Mouse (Mus musculus): Measurements from ENCODE around the gene Gm4969. TPM values are rescaled to one million over a fixed set of nuclear protein-coding genes. Genes with fewer than 3 reads are reported as not detected.

The Gm4969 gene
- polyA plus RNA-seq, 1 experiment from 2014 or later: 2.0 TPM

GRCm38 (mm10) chr7:19109565-19109964 is 8.6 kb downstream of the Gm4969 start:
- no peak for ATAC-seq (replicated peaks; ENCODE audit: low FRiP score, low read depth)
- Histone ChIP-seq H3K4me3 (replicated peaks; ENCODE audit: low read depth, low read length) (no peak overlapping the region), H3K4me1 (replicated peaks; ENCODE audit: insufficient read depth, low read length) (no peaks in the 10 kb centered on the region), H3K27me3 (ENCODE audit: insufficient read depth, low read length) (no peaks in the 10 kb centered on the region), H3K27ac (no peak overlapping the region), H3K36me3 (ENCODE audit: insufficient read depth, low read length) (no peaks in the 10 kb centered on the region), H3K9me3 (replicated peaks; ENCODE audit: low read length) (no peaks in the 10 kb centered on the region), H3K9ac (ENCODE audit: low read depth, low read length) (no peak overlapping the region), H3K4me2 (ENCODE audit: low read length) (no peak overlapping the region)
- no peak for DNase-seq (ENCODE audit: low spot score)
- no peak for TF ChIP-seq CTCF (IDR thresholded peaks at IDR 0.05; ENCODE audit: low read depth)
- WGBS: 74% methylated on average over 1 of the region's 1 CpGs

GRCm38 (mm10) chr7:19107436-19107835 is 10.7 kb downstream of the Gm4969 start:
- TF ChIP-seq CTCF (IDR thresholded peaks at IDR 0.05; ENCODE audit: low read depth): no peak

GRCm38 (mm10) chr7:19104486-19104885 is 13.7 kb downstream of the Gm4969 start:
- DNase-seq (ENCODE audit: low spot score): no peak
- ATAC-seq (replicated peaks; ENCODE audit: low FRiP score, low read depth): no peak
- no peaks in the 10 kb centered on the region for H3K4me1 ChIP-seq (replicated peaks; ENCODE audit: insufficient read depth, low read length)

More at GRCm38 (mm10) chr7:19107436-19107835, 10.7 kb downstream of the Gm4969 start:
- H3K27me3 ChIP-seq (ENCODE audit: insufficient read depth, low read length): no peaks in the 10 kb centered on the region
- H3K27ac ChIP-seq: no peak overlapping the region
- DNase-seq (ENCODE audit: low spot score) (no peak), ATAC-seq (replicated peaks; ENCODE audit: low FRiP score, low read depth) (no peak)
- no peaks in the 10 kb centered on the region for H3K9me3 ChIP-seq (replicated peaks; ENCODE audit: low read length)
- 54% methylated on average over 3 of the region's 3 CpGs for WGBS
- H3K4me3 ChIP-seq (replicated peaks; ENCODE audit: low read depth, low read length): no peak overlapping the region
- no peaks in the 10 kb centered on the region for H3K4me1 ChIP-seq (replicated peaks; ENCODE audit: insufficient read depth, low read length)
- H3K36me3 ChIP-seq (ENCODE audit: insufficient read depth, low read length): no peaks in the 10 kb centered on the region
- no peak overlapping the region for H3K4me2 ChIP-seq (ENCODE audit: low read length)
- no peak overlapping the region for H3K9ac ChIP-seq (ENCODE audit: low read depth, low read length)

GRCm38 (mm10) chr7:19103741-19104140 is 14.4 kb downstream of the Gm4969 start:
- TF ChIP-seq CTCF (IDR thresholded peaks at IDR 0.05; ENCODE audit: low read depth): no peak
- no peak for DNase-seq (ENCODE audit: low spot score)
- ATAC-seq (replicated peaks; ENCODE audit: low FRiP score, low read depth): no peak
- no peaks in the 10 kb centered on the region for H3K9me3 ChIP-seq (replicated peaks; ENCODE audit: low read length)
- H3K27me3 ChIP-seq (ENCODE audit: insufficient read depth, low read length): no peaks in the 10 kb centered on the region
- no peaks in the 10 kb centered on the region for H3K36me3 ChIP-seq (ENCODE audit: insufficient read depth, low read length)
- H3K4me2 ChIP-seq (ENCODE audit: low read length): no peak overlapping the region
- H3K9ac ChIP-seq (ENCODE audit: low read depth, low read length): no peak overlapping the region
- H3K27ac ChIP-seq: no peak overlapping the region
- H3K4me1 ChIP-seq (replicated peaks; ENCODE audit: insufficient read depth, low read length): no peaks in the 10 kb centered on the region
- H3K4me3 ChIP-seq (replicated peaks; ENCODE audit: low read depth, low read length): no peak overlapping the region

More at GRCm38 (mm10) chr7:19104486-19104885, 13.7 kb downstream of the Gm4969 start:
- Histone ChIP-seq H3K4me3 (replicated peaks; ENCODE audit: low read depth, low read length) (no peak overlapping the region), H3K36me3 (ENCODE audit: insufficient read depth, low read length) (no peaks in the 10 kb centered on the region), H3K4me2 (ENCODE audit: low read length) (no peak overlapping the region), H3K27ac (no peak overlapping the region), H3K9me3 (replicated peaks; ENCODE audit: low read length) (no peaks in the 10 kb centered on the region), H3K9ac (ENCODE audit: low read depth, low read length) (no peak overlapping the region), H3K27me3 (ENCODE audit: insufficient read depth, low read length) (no peaks in the 10 kb centered on the region)
- 87% methylated on average over 2 of the region's 2 CpGs for WGBS
- no peak for TF ChIP-seq CTCF (IDR thresholded peaks at IDR 0.05; ENCODE audit: low read depth)

GRCm38 (mm10) chr7:19100290-19100689 is 17.9 kb downstream of the Gm4969 start:
- no peak for ATAC-seq (replicated peaks; ENCODE audit: low FRiP score, low read depth)
- Histone ChIP-seq H3K36me3 (ENCODE audit: insufficient read depth, low read length) (no peaks in the 10 kb centered on the region), H3K4me1 (replicated peaks; ENCODE audit: insufficient read depth, low read length) (peaks cover 13% of the 10 kb centered on the region), H3K9ac (ENCODE audit: low read depth, low read length) (no peak overlapping the region), H3K4me2 (ENCODE audit: low read length) (no peak overlapping the region), H3K27ac (no peak overlapping the region), H3K27me3 (ENCODE audit: insufficient read depth, low read length) (no peaks in the 10 kb centered on the region), H3K4me3 (replicated peaks; ENCODE audit: low read depth, low read length) (no peak overlapping the region), H3K9me3 (replicated peaks; ENCODE audit: low read length) (no peaks in the 10 kb centered on the region)
- 67% methylated on average over 1 of the region's 1 CpGs for WGBS
- DNase-seq (ENCODE audit: low spot score): no peak
- no peak for TF ChIP-seq CTCF (IDR thresholded peaks at IDR 0.05; ENCODE audit: low read depth)

GRCm38 (mm10) chr7:19098811-19099210 is 19.4 kb downstream of the Gm4969 start:
- Histone ChIP-seq H3K27ac (no peak overlapping the region), H3K27me3 (ENCODE audit: insufficient read depth, low read length) (no peaks in the 10 kb centered on the region), H3K36me3 (ENCODE audit: insufficient read depth, low read length) (no peaks in the 10 kb centered on the region), H3K9me3 (replicated peaks; ENCODE audit: low read length) (no peaks in the 10 kb centered on the region), H3K9ac (ENCODE audit: low read depth, low read length) (no peak overlapping the region), H3K4me1 (replicated peaks; ENCODE audit: insufficient read depth, low read length) (peaks cover 13% of the 10 kb centered on the region), H3K4me3 (replicated peaks; ENCODE audit: low read depth, low read length) (no peak overlapping the region), H3K4me2 (ENCODE audit: low read length) (no peak overlapping the region)
- no peak for ATAC-seq (replicated peaks; ENCODE audit: low FRiP score, low read depth)
- 74% methylated on average over 7 of the region's 7 CpGs for WGBS
- no peak for TF ChIP-seq CTCF (IDR thresholded peaks at IDR 0.05; ENCODE audit: low read depth)
- no peak for DNase-seq (ENCODE audit: low spot score)

- peaks cover 13% of the 10 kb centered on the region for H3K4me1 ChIP-seq (replicated peaks; ENCODE audit: insufficient read depth, low read length)
- H3K4me3 ChIP-seq (replicated peaks; ENCODE audit: low read depth, low read length): no peak overlapping the region
- DNase-seq (ENCODE audit: low spot score) (no peak), ATAC-seq (replicated peaks; ENCODE audit: low FRiP score, low read depth) (no peak)
- TF ChIP-seq CTCF (IDR thresholded peaks at IDR 0.05; ENCODE audit: low read depth): no peak
- no peaks in the 10 kb centered on the region for H3K27me3 ChIP-seq (ENCODE audit: insufficient read depth, low read length)
- no peaks in the 10 kb centered on the region for H3K9me3 ChIP-seq (replicated peaks; ENCODE audit: low read length)
- no peak overlapping the region for H3K27ac ChIP-seq
- H3K36me3 ChIP-seq (ENCODE audit: insufficient read depth, low read length): no peaks in the 10 kb centered on the region
- H3K4me2 ChIP-seq (ENCODE audit: low read length): no peak overlapping the region
- no peak overlapping the region for H3K9ac ChIP-seq (ENCODE audit: low read depth, low read length)
These were observed 20.3 kb downstream of the Gm4969 start for GRCm38 (mm10) chr7:19097863-19098262.
